Mouse (Mus musculus) gastrocnemius, postnatal 10 days (tissue): ENCODE data around the gene Daam1. TPM values are rescaled to one million over a fixed set of nuclear protein-coding genes. Genes with fewer than 3 reads are reported as not detected.

ENCODE experiments used
- DNase-seq: peaks from one replicate; pipeline ENCODE4 v3.0.0; 2021; ENCODE audit warnings: mixed read lengths
- total RNA-seq, 2 experiments: library from RNA; stranded (reverse); gene quantifications; 2 replicates each; pipeline ENCODE4 v1.2.3; 2021

Gene Daam1
- total RNA-seq, 2 experiments from 2014 or later, result 18.2 to 23.6 TPM

- DNase-seq, result no peak
Observed at GRCm38 (mm10) chr12:71998653-71999052, 167.8 kb downstream of the Daam1 start.

- no peak for DNase-seq
Observed at GRCm38 (mm10) chr12:71999671-72000070, 168.8 kb downstream of the Daam1 start.

- no peak for DNase-seq
Observed at GRCm38 (mm10) chr12:72001811-72002210, 170.9 kb downstream of the Daam1 start.

GRCm38 (mm10) chr12:72005307-72005706 lies 174.4 kb downstream of the Daam1 start:
- DNase-seq, result no peak

- no peak for DNase-seq
Observed at GRCm38 (mm10) chr12:72007656-72008055, 176.8 kb downstream of the Daam1 start.

- no peak for DNase-seq
Observed at GRCm38 (mm10) chr12:72009051-72009902, 178.4 kb downstream of the Daam1 start.

- DNase-seq, result no peak
Observed at GRCm38 (mm10) chr12:72011404-72011803, 180.5 kb downstream of the Daam1 start.

- no peak for DNase-seq
Observed at GRCm38 (mm10) chr12:72012126-72012525, 181.2 kb downstream of the Daam1 start.

GRCm38 (mm10) chr12:72013711-72014354 lies 183.0 kb downstream of the Daam1 start:
- DNase-seq, result no peak

GRCm38 (mm10) chr12:72014355-72014776 lies 183.5 kb downstream of the Daam1 start:
- DNase-seq, result no peak

GRCm38 (mm10) chr12:72015296-72015695 lies 184.4 kb downstream of the Daam1 start:
- no peak for DNase-seq

- no peak for DNase-seq
Observed at GRCm38 (mm10) chr12:72020285-72020684, 189.4 kb downstream of the Daam1 start.

- no peak for DNase-seq
Observed at GRCm38 (mm10) chr12:72021543-72021942, 190.7 kb downstream of the Daam1 start.

GRCm38 (mm10) chr12:72022790-72023189 lies 191.9 kb downstream of the Daam1 start:
- no peak for DNase-seq

- no peak for DNase-seq
Observed at GRCm38 (mm10) chr12:72023572-72023971, 192.7 kb downstream of the Daam1 start.

GRCm38 (mm10) chr12:72025275-72025795 lies 194.5 kb downstream of the Daam1 start:
- no peak for DNase-seq

GRCm38 (mm10) chr12:72031171-72031570 lies 200.3 kb downstream of the Daam1 start:
- DNase-seq, result peak; percentile 29

- DNase-seq, result peak; percentile 20
Observed at GRCm38 (mm10) chr12:72031794-72032193, 200.9 kb downstream of the Daam1 start.

GRCm38 (mm10) chr12:72036097-72036661 lies 205.3 kb downstream of the Daam1 start:
- DNase-seq, result no peak

GRCm38 (mm10) chr12:72037049-72037448 lies 206.2 kb downstream of the Daam1 start:
- no peak for DNase-seq

- no peak for DNase-seq
Observed at GRCm38 (mm10) chr12:72038866-72039265, 208.0 kb downstream of the Daam1 start.

GRCm38 (mm10) chr12:72039501-72039900 lies 208.6 kb downstream of the Daam1 start:
- DNase-seq, result no peak

GRCm38 (mm10) chr12:72041238-72041637 lies 210.4 kb downstream of the Daam1 start:
- no peak for DNase-seq
